Mouse (Mus musculus): ENCODE results near the gene Fam129b.

Fam129b gene

DNA sequence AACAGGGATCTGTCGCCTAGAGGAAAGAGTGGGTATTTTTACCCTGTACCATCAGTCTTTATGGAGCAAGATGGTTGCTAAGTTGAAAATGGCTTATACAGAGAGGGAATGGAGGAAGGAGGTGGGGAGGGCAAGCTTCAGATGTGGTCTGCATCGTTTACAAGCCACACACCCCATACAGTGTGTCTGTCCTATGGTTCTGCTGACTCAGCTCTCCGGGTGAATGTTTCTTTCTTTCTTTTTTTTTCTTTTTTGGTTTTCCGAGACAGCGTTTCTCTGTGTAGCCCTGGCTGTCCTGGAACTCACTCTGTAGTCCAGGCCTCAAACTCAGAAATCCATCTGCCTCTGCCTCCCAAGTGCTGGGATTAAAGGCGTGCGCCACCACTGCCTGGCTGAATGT lies 45.3 kb downstream of the Fam129b start:
- CTCF ChIA-PET: interaction anchor here (0.5 to 4.9 kb wide), 5 partner anchors 9 to 316 kb away, joined by 3 to 56 read pairs (median 5); no protein-coding TSS in a partner anchor

DNA sequence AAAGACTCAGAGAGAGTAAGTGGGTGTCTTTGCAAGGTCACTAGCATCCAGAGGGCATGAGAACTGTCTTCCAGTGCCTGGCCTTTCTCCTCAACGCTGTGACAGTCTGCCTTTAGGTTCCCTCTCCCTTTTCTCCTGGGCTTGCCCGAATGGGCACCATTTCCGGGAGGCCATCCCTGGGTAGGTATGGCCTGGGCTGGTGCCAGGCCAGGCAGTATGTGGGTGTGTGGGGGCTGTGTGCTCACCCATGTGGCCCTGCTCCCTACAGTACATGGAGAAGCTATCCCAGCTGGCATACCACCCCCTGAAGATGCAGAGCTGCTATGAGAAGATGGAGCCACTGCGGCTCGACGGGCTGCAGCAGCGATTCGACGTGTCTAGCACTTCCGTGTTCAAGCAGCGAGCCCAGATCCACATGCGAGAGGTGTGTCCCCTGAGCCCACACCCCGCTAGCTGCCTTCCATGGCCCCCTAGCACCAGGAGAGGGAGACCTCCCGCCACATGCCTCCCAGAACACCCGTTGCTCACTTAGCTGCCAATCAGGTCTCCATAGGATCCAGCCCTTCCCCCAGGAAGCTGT lies 46.0 kb downstream of the Fam129b start:
- POLR2A ChIA-PET: interaction anchor here in 3 of 4 experiments (0.7 to 3.8 kb wide), 14 partner anchors 9 to 194 kb away, joined by 3 to 21 read pairs (median 4); partner anchors contain the start of genes Lrsam1 (in 2 of the 3) and Rpl12 (in 2 of the 3)
- CTCF ChIA-PET: interaction anchor here (0.5 to 4.9 kb wide), 10 partner anchors 10 to 316 kb away, joined by 3 to 56 read pairs (median 4); no protein-coding TSS in a partner anchor

More for the DNA sequence above, 45.3 kb downstream of the Fam129b start:
- POLR2A ChIA-PET: interaction anchor here in 3 of 4 experiments (1.3 to 3.8 kb wide), 4 partner anchors 8 to 43 kb away, joined by 5 to 21 read pairs (median 8); partner anchors contain the start of genes Lrsam1 (in 1 of the 3) and Rpl12 (in 1 of the 3)

DNA sequence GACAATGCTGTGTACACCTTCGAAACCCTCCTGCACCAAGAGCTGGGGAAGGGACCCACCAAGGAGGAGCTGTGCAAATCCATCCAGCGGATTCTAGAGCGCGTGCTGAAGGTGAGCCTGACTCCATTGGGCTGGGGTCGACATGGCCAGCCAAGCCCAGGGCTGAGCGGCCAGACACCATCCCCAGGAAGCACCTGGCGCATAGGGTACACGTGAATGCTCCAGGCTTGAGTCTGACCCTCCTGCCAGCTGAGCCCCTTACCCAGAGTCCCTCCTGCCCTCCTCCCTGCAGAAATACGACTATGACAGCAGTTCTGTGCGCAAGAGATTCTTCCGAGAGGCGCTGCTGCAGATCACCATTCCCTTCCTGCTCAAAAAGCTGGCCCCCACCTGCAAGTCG lies 46.6 kb downstream of the Fam129b start:
- ChIA-PET CTCF (interaction anchor here (0.6 to 4.9 kb wide), 10 partner anchors 10 to 65 kb away, joined by 3 to 56 read pairs (median 4); no protein-coding TSS in a partner anchor), POLR2A (interaction anchor here (0.7 to 3.8 kb wide), 21 partner anchors 9 to 195 kb away, joined by 3 to 21 read pairs (median 4); partner anchors contain the start of genes Lrsam1 (in 2 of the 4) and Rpl12 (in 2 of the 4))

DNA sequence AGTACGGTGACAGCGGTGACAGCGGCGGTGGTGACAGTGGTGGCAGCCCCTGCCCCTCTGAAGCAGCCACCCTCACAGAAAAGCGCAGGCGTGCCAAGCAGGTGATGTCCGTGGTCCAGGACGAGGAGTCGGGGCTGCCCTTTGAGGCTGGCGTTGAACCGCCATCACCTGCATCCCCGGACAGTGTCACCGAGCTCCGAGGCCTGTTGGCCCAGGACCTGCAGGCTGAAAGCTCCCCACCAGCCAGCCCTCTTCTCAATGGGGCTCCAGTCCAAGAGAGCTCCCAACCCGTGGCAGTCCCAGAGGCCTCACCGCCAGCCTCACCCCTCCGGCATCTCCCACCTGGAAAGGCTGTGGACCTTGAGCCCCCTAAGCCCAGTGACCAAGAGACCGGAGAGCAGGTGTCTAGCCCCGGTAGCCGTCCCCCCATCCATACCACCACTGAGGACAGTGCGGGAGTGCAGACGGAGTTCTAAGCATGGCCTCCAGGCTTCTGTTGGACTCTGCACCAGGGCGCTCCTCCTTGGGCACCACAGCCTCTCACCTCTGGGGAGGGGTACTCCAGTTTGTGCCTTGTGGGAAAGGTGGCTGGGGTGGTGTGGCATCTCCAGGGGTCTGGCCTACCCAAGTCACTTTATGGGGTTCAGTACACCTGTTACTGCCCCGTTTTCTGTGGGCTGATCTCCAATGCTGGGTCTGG lies 47.8 kb downstream of the Fam129b start:
- CTCF ChIA-PET: interaction anchor here (0.6 to 4.9 kb wide), 13 partner anchors 11 to 136 kb away, joined by 3 to 56 read pairs (median 3); no protein-coding TSS in a partner anchor

DNA sequence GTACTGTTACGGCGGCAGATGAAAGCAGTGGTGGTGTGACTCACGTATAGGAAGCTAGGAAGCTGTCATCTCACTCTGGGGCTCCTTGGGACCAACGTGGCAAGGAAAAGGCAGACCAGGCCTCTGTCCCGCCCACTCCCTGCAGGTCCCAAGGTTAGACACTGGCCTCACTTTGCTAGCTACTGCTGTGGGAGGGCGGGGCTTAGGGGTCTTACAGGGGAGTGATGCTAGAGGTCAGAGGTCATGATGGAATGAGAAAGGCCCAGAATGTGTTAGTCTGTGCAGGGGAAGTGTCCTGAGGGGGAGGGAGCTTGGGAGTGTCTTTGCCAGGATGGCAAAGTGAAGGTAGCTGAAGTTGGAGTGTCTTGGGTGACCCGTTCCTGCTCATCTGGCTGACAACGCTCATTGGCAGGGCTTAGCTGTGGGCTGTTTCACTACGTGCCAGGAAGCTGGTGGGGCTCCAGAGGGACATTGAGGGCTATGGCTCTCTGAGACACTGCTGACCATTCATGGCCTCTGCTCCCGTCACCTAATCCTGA lies 48.5 kb downstream of the Fam129b start:
- ChIA-PET POLR2A (interaction anchor here in 3 of 4 experiments (0.5 to 3.8 kb wide), 16 partner anchors 9 to 58 kb away, joined by 3 to 25 read pairs (median 4); partner anchors contain the start of genes Lrsam1 (in 3 of the 3), Rpl12 (in 3 of the 3) and Slc2a8 (in 1 of the 3)), CTCF (interaction anchor here (0.5 to 4.9 kb wide), 15 partner anchors 12 to 67 kb away, joined by 3 to 56 read pairs (median 4); no protein-coding TSS in a partner anchor)

More for the DNA sequence above, 47.8 kb downstream of the Fam129b start:
- POLR2A ChIA-PET: interaction anchor here (0.8 to 3.8 kb wide), 16 partner anchors 9 to 256 kb away, joined by 3 to 25 read pairs (median 4); partner anchors contain the start of genes Lrsam1 (in 3 of the 4), Rpl12 (in 3 of the 4) and Slc2a8 (in 1 of the 4)

DNA sequence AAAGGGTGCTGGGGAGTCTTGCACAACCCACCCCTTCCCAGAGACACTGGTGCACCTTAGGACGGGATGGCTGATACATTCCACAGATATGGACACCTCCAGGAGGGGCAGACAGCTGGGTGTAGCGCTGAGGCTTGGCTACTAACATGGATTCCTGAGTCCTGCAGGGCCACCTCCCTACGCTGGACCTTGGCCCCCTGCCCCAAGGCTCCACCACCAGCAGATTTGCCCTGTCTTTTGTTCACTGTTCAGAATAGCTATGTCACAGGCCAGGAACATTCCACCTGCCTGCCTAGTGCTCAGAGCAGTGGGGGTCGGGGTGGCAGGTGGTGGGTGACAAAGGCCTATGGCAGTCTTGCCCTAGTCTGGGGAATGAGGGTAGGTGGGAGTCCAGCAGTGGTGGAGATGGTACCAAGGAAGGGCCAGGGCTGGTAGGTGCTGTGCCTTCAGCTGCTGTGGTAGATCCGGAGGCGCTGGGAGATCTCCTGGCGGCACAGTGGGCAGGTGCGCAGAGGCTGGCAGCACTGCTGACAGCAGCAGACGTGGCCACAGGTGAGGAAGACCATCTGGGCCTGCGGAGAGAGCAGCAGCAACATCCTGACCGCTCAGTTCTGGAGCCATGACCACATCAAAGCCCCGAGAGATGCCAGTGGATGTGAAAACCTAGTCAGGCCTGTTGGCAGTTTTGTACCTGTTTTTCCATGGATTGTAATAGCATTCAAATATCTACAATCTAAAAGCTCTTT lies 50.6 kb downstream of the Fam129b start:
- POLR2A ChIA-PET: interaction anchor here in 3 of 4 experiments (0.6 to 11.1 kb wide), 8 partner anchors 8 to 58 kb away, joined by 3 to 160 read pairs (median 6); partner anchors contain the start of genes Lrsam1 (in 1 of the 3) and Rpl12 (in 1 of the 3)
- CTCF ChIA-PET: interaction anchor here in 1 of 4 experiments (0.7 to 4.4 kb wide), 2 partner anchors 67 to 144 kb away, joined by 3 to 110 read pairs; no protein-coding TSS in a partner anchor

DNA sequence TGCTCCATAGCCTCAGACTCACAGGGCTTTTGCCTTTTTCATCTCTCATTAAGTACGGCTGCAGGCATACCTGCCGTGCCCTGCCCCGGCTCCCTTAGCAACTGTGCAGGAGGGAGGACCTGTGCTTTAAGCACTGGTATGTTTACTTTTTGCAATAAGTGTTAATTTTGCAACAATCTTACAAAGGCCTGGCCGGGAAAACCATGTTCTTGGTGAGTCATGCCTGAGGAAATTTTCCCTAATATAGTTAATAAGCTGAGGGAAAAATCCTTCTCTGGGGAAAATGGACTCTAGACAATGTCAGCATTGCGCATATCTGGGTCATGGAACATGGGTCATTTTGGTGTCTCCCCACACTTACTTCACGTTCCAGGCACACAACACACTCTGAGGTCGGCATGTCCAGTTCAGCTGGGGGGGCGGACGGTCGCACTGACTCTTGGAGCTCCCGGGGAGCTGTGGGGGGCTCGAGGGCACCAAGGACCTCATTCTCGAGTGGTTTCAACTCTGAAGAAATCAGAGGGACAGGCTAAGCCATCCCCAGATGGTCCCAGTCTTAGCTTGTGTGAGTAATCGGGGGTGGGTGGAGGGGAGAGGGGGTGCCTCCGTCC lies 51.8 kb downstream of the Fam129b start:
- ChIA-PET CTCF (interaction anchor here (0.5 to 4.4 kb wide), 160 partner anchors 9 to 1154 kb away, joined by 3 to 127 read pairs (median 5); partner anchors contain the start of genes Tor2a (in 4 of the 4), Slc2a8 (in 3 of the 4), 9430097D07Rik (in 1 of the 4) and Angptl2 (in 1 of the 4)), POLR2A (interaction anchor here (0.6 to 11.1 kb wide), 87 partner anchors 8 to 1038 kb away, joined by 3 to 160 read pairs (median 4); partner anchors contain the start of genes Lrsam1 (in 4 of the 4), Rpl12 (in 4 of the 4), Slc2a8 (in 2 of the 4) and Angptl2 (in 1 of the 4))

DNA sequence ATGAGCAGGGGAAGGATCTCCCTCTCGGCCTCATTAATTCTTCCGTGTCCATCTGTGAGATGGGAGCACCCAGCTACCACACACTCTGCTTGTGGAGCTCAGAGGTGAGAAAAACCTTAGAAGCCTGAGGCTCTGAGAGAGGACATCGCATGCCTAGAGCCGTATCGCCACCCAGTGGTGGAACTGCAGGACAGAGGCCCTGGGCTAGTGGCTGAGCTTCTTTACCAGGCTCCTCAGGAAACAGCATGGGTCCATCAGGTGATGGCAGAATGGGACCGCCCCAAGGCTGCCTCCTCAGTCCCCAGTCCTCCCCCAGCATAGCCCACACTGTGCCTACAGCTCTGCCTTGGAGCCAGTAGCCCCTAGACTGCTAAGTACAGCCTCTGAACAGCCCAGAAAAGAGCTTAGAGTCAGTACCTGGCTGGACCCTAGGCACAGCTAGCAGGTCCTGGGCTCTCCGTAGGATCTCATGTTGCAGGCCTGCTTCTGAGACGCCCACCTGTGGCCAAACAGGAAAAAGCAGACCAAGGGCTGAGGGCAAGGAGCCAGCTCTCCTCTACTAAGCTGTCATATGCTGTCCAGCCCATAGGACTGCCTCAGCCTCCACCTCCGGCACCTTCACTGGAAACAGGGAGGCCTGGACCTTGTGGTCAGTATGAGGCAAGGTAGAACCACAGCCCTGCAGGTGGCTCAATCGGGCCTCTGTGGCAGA lies 52.5 kb downstream of the Fam129b start:
- ChIA-PET CTCF (interaction anchor here (0.5 to 4.4 kb wide), 169 partner anchors 10 to 1155 kb away, joined by 3 to 127 read pairs (median 4); partner anchors contain the start of genes Tor2a (in 4 of the 4), Slc2a8 (in 3 of the 4), 9430097D07Rik (in 1 of the 4) and Angptl2 (in 1 of the 4)), POLR2A (interaction anchor here (0.6 to 11.1 kb wide), 94 partner anchors 8 to 1037 kb away, joined by 3 to 160 read pairs (median 4); partner anchors contain the start of genes Lrsam1 (in 4 of the 4), Rpl12 (in 4 of the 4), Slc2a8 (in 2 of the 4) and Angptl2 (in 1 of the 4))

DNA sequence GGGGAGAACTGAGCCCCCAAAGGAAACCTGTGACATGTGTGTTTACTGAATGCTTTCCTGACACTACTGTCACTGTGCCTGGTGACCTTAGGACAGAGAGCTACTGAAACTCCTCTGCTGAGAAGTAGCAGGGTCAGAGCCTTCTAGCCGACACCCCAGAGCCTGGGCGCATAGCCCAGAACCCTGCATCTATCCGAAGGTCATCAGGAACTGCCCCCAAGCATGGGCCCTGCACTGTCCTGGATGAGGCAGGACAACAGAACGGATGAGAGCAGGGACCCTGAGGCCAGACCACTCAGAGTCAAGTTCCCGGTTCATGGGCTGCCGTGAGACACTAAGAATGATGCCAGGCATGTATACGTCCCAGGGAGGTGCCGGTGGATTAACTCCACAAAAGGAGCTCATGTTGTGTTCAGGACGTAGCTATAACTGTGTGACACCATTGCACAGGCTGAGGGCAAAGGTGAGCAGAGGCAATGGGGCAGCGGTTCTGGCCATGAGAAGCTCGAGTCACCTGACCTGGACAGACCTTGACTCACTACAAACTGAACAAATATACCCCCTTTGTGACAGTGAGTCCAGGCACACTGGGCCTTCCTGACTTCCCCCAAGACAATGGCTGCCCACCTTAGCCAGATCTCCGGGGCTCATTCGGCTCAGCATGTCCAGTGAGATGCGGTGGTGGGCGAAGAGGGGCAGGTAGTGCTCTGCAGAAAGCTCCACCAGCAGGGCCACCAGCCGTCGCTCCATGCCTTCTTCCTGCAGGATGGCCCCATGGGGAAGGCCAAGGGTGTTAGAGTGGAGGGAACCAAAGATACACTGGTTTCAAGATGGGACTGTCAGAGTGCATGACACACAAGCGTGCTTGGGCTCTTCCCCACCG lies 53.3 kb downstream of the Fam129b start:
- ChIA-PET POLR2A (interaction anchor here (0.6 to 11.1 kb wide), 69 partner anchors 9 to 470 kb away, joined by 3 to 160 read pairs (median 5); partner anchors contain the start of genes Lrsam1 (in 3 of the 4), Rpl12 (in 3 of the 4), Slc2a8 (in 2 of the 4) and Angptl2 (in 1 of the 4)), CTCF (interaction anchor here (0.5 to 4.4 kb wide), 134 partner anchors 10 to 653 kb away, joined by 3 to 127 read pairs (median 5); partner anchors contain the start of genes Slc2a8 (in 3 of the 4), Tor2a (in 3 of the 4), 9430097D07Rik (in 1 of the 4) and Angptl2 (in 1 of the 4))

DNA sequence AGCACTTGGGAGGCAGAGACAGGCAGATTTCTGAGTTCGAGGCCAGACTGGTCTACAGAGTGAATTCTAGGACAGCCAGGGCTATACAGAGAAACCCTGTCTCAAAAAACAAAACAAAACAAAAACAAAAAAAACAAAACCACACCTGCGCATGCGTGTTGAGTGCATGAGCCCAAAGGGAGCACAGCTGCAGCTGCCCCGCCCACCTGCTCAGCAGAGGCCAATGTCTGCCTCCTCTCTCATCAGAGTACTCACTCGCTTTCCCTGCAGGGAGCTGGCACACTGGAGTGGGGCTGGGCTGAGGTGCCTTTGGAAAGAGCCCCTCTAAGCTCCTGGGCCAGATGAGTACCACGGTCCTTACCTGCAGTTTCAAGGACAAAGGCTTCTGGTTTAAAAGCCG lies 55.8 kb downstream of the Fam129b start:
- CTCF ChIA-PET: interaction anchor here in 3 of 4 experiments (0.9 to 1.7 kb wide), 13 partner anchors 20 to 471 kb away, joined by 3 to 12 read pairs (median 3); partner anchors contain the start of genes 9430097D07Rik (in 1 of the 3), Garnl3 (in 1 of the 3), Pip5kl1 (in 1 of the 3) and Slc2a8 (in 1 of the 3)
- POLR2A ChIA-PET: interaction anchor here (0.8 to 11.1 kb wide), 30 partner anchors 8 to 245 kb away, joined by 3 to 160 read pairs (median 5); partner anchors contain the start of genes Lrsam1 (in 3 of the 4), Rpl12 (in 3 of the 4) and Slc2a8 (in 1 of the 4)

DNA sequence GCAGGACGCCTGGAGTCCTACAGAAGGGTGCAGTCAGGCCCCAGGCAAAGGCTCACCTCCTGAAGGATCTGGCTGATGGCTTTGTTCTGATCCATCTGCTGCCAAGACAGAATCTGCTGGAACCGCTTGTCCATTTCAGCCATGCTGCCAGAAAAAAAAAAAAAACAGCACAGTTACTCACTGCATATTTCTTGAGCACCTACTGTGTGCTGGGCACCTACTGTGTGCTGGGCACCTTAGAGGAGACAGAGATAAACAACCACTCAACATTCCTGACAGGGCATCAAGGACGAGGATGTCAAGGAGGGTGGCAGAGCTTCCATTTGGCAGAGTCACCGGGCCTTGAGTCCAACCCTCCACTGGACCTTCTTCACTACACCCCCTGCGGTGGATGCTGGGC lies 62.8 kb downstream of the Fam129b start:
- POLR2A ChIA-PET: interaction anchor here in 3 of 4 experiments (0.7 to 14.1 kb wide), 15 partner anchors 8 to 224 kb away, joined by 3 to 403 read pairs (median 14); partner anchors contain the start of genes Lrsam1 (in 3 of the 3), Rpl12 (in 3 of the 3), Garnl3 (in 1 of the 3) and Slc2a8 (in 1 of the 3)
- CTCF ChIA-PET: interaction anchor here (0.6 to 6.1 kb wide), 8 partner anchors 10 to 230 kb away, joined by 3 to 79 read pairs (median 6); no protein-coding TSS in a partner anchor

DNA sequence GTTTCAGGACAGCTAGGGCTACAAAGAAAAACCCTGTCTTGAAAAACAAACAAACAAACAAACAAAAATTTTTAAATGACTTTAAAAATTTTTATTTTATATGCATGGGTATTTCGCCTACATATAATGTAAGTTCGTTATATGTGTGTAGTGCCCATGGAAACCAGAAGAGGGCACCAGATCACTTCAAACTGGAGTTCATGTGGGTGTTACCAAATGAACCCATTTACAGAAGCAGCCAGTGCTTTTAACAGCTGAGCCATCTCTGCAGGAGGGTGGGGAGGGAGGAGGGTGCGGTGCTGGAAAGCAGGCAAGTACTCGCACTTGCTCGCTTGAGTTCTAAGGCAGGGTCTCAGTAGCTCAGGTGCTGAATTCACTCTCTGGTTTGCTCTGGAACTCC lies 63.5 kb downstream of the Fam129b start:
- ChIA-PET CTCF (interaction anchor here (0.5 to 6.1 kb wide), 49 partner anchors 10 to 974 kb away, joined by 3 to 79 read pairs (median 4); partner anchors contain the start of genes Lrsam1 (in 2 of the 4), Rpl12 (in 2 of the 4), Slc2a8 (in 2 of the 4) and Garnl3 (in 1 of the 4)), POLR2A (interaction anchor here (0.6 to 14.1 kb wide), 39 partner anchors 7 to 463 kb away, joined by 3 to 403 read pairs (median 5); partner anchors contain the start of genes Lrsam1 (in 4 of the 4), Rpl12 (in 4 of the 4), Slc2a8 (in 2 of the 4) and Garnl3 (in 1 of the 4))

DNA sequence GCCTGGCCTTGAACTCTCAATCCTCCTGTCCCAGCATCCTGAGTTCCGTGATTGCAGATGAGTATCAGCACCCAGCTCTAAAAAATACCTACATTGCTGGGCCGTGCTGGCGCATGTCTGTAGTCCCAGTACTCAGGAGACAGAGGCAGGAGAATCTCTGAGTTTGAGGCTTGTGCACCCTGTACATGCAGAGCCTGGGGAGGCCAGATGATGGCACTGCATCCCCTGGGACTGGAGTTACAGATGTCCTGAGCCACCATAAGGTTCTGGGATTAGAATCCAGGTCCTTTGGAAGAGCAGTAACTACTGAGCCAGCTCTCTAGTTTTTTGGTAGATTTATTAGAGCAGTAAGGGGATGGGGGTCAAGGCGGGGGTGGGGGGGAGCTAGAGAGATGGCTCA lies 64.6 kb downstream of the Fam129b start:
- CTCF ChIA-PET: interaction anchor here (0.5 to 6.1 kb wide), 26 partner anchors 9 to 623 kb away, joined by 3 to 79 read pairs (median 6); partner anchors contain the start of genes Lrsam1 (in 1 of the 4), Rpl12 (in 1 of the 4), Slc2a8 (in 1 of the 4) and Tor2a (in 1 of the 4)
- POLR2A ChIA-PET: interaction anchor here (0.5 to 14.1 kb wide), 43 partner anchors 8 to 462 kb away, joined by 3 to 403 read pairs (median 6); partner anchors contain the start of genes Lrsam1 (in 4 of the 4), Rpl12 (in 4 of the 4), Slc2a8 (in 3 of the 4) and Garnl3 (in 2 of the 4)

Measured in embryonic stem cell, embryonic (primary cell).